Mouse (Mus musculus): ENCODE measurements at regions not wholly inside any gene's neighbourhood (a gene's known extent, or its start where the extent isn't known, plus 50 kb on each side); places are given as distances from the start of the nearest gene placed in this dataset.

- Histone ChIP-seq H3K36me3 (ENCODE audit: control insufficient read depth, insufficient read depth) (no peaks in the 10 kb centered on the region), H3K27ac (ENCODE audit: low read depth, low read length) (no peak overlapping the region), H3K9me3 (ENCODE audit: control insufficient read depth) (no peaks in the 10 kb centered on the region), H3K4me3 (ENCODE audit: low read depth, low read length) (no peak overlapping the region), H3K9ac (ENCODE audit: low read depth, low read length) (no peak overlapping the region), H3K27me3 (replicated peaks; ENCODE audit: control insufficient read depth, insufficient read depth, low read length) (no peaks in the 10 kb centered on the region), H3K4me2 (replicated peaks; ENCODE audit: low read depth) (no peak overlapping the region), H3K4me1 (replicated peaks; ENCODE audit: control insufficient read depth, insufficient read depth, low read length) (no peaks in the 10 kb centered on the region)
- WGBS: 68% methylated on average over 3 of the region's 3 CpGs
- TF ChIP-seq CTCF (IDR thresholded peaks at IDR 0.05; ENCODE audit: low read depth): no peak
- ATAC-seq: no peak
Observed at GRCm38 (mm10) chr1:145064384-145064783, 289.1 kb upstream of the Rgs18 start.

GRCm38 (mm10) chr1:145015623-145016022, 240.4 kb upstream of the Rgs18 start:
- no peaks in the 10 kb centered on the region for H3K9me3 ChIP-seq (ENCODE audit: control insufficient read depth)
- H3K4me2 ChIP-seq (replicated peaks; ENCODE audit: low read depth): no peak overlapping the region
- no peaks in the 10 kb centered on the region for H3K27me3 ChIP-seq (replicated peaks; ENCODE audit: control insufficient read depth, insufficient read depth, low read length)
- 88% methylated on average over 4 of the region's 4 CpGs for WGBS
- H3K27ac ChIP-seq (ENCODE audit: low read depth, low read length): no peak overlapping the region
- H3K4me1 ChIP-seq (replicated peaks; ENCODE audit: control insufficient read depth, insufficient read depth, low read length): no peaks in the 10 kb centered on the region
- TF ChIP-seq CTCF (IDR thresholded peaks at IDR 0.05; ENCODE audit: low read depth): no peak
- H3K4me3 ChIP-seq (ENCODE audit: low read depth, low read length): no peak overlapping the region
- H3K9ac ChIP-seq (ENCODE audit: low read depth, low read length): no peak overlapping the region
- no peaks in the 10 kb centered on the region for H3K36me3 ChIP-seq (ENCODE audit: control insufficient read depth, insufficient read depth)
- no peak for ATAC-seq

- H3K9ac ChIP-seq (ENCODE audit: low read depth, low read length): no peak overlapping the region
- no peaks in the 10 kb centered on the region for H3K9me3 ChIP-seq (ENCODE audit: control insufficient read depth)
- no peaks in the 10 kb centered on the region for H3K27me3 ChIP-seq (replicated peaks; ENCODE audit: control insufficient read depth, insufficient read depth, low read length)
- no peak for ATAC-seq
- no peaks in the 10 kb centered on the region for H3K36me3 ChIP-seq (ENCODE audit: control insufficient read depth, insufficient read depth)
- no peak overlapping the region for H3K4me3 ChIP-seq (ENCODE audit: low read depth, low read length)
- no peaks in the 10 kb centered on the region for H3K4me1 ChIP-seq (replicated peaks; ENCODE audit: control insufficient read depth, insufficient read depth, low read length)
- H3K4me2 ChIP-seq (replicated peaks; ENCODE audit: low read depth): no peak overlapping the region
- H3K27ac ChIP-seq (ENCODE audit: low read depth, low read length): no peak overlapping the region
- no peak for TF ChIP-seq CTCF (IDR thresholded peaks at IDR 0.05; ENCODE audit: low read depth)
Observed at GRCm38 (mm10) chr1:145010833-145011232, 235.6 kb upstream of the Rgs18 start.

GRCm38 (mm10) chr1:144978167-144978566, 202.9 kb upstream of the Rgs18 start:
- no peaks in the 10 kb centered on the region for H3K27me3 ChIP-seq (replicated peaks; ENCODE audit: control insufficient read depth, insufficient read depth, low read length)
- no peak overlapping the region for H3K4me2 ChIP-seq (replicated peaks; ENCODE audit: low read depth)
- H3K4me1 ChIP-seq (replicated peaks; ENCODE audit: control insufficient read depth, insufficient read depth, low read length): no peaks in the 10 kb centered on the region
- no peak overlapping the region for H3K4me3 ChIP-seq (ENCODE audit: low read depth, low read length)
- no peak overlapping the region for H3K27ac ChIP-seq (ENCODE audit: low read depth, low read length)
- no peak for ATAC-seq
- H3K9ac ChIP-seq (ENCODE audit: low read depth, low read length): no peak overlapping the region
- TF ChIP-seq CTCF (IDR thresholded peaks at IDR 0.05; ENCODE audit: low read depth): no peak
- H3K9me3 ChIP-seq (ENCODE audit: control insufficient read depth): no peaks in the 10 kb centered on the region
- no peaks in the 10 kb centered on the region for H3K36me3 ChIP-seq (ENCODE audit: control insufficient read depth, insufficient read depth)
- WGBS: 67% methylated on average over 5 of the region's 5 CpGs

GRCm38 (mm10) chr1:144965736-144966135, 190.5 kb upstream of the Rgs18 start:
- no peak overlapping the region for H3K4me3 ChIP-seq (ENCODE audit: low read depth, low read length)
- no peak overlapping the region for H3K4me2 ChIP-seq (replicated peaks; ENCODE audit: low read depth)
- ATAC-seq: no peak
- no peak for TF ChIP-seq CTCF (IDR thresholded peaks at IDR 0.05; ENCODE audit: low read depth)
- H3K4me1 ChIP-seq (replicated peaks; ENCODE audit: control insufficient read depth, insufficient read depth, low read length): no peaks in the 10 kb centered on the region
- H3K9ac ChIP-seq (ENCODE audit: low read depth, low read length): no peak overlapping the region
- no peak overlapping the region for H3K27ac ChIP-seq (ENCODE audit: low read depth, low read length)
- no peaks in the 10 kb centered on the region for H3K27me3 ChIP-seq (replicated peaks; ENCODE audit: control insufficient read depth, insufficient read depth, low read length)
- H3K9me3 ChIP-seq (ENCODE audit: control insufficient read depth): no peaks in the 10 kb centered on the region
- 66% methylated on average over 3 of the region's 3 CpGs for WGBS
- H3K36me3 ChIP-seq (ENCODE audit: control insufficient read depth, insufficient read depth): no peaks in the 10 kb centered on the region

GRCm38 (mm10) chr1:144939006-144939405, 163.8 kb upstream of the Rgs18 start:
- H3K9me3 ChIP-seq (ENCODE audit: control insufficient read depth): no peaks in the 10 kb centered on the region
- ATAC-seq: no peak
- H3K4me1 ChIP-seq (replicated peaks; ENCODE audit: control insufficient read depth, insufficient read depth, low read length): no peaks in the 10 kb centered on the region
- no peak overlapping the region for H3K9ac ChIP-seq (ENCODE audit: low read depth, low read length)
- H3K27ac ChIP-seq (ENCODE audit: low read depth, low read length): no peak overlapping the region
- H3K4me3 ChIP-seq (ENCODE audit: low read depth, low read length): no peak overlapping the region
- TF ChIP-seq CTCF (IDR thresholded peaks at IDR 0.05; ENCODE audit: low read depth): no peak
- no peak overlapping the region for H3K4me2 ChIP-seq (replicated peaks; ENCODE audit: low read depth)
- WGBS: 79% methylated on average over 3 of the region's 3 CpGs
- no peaks in the 10 kb centered on the region for H3K27me3 ChIP-seq (replicated peaks; ENCODE audit: control insufficient read depth, insufficient read depth, low read length)
- H3K36me3 ChIP-seq (ENCODE audit: control insufficient read depth, insufficient read depth): no peaks in the 10 kb centered on the region

- TF ChIP-seq CTCF (IDR thresholded peaks at IDR 0.05; ENCODE audit: low read depth): no peak
- H3K4me3 ChIP-seq (ENCODE audit: low read depth, low read length): no peak overlapping the region
- 81% methylated on average over 2 of the region's 2 CpGs for WGBS
- H3K4me2 ChIP-seq (replicated peaks; ENCODE audit: low read depth): no peak overlapping the region
- H3K36me3 ChIP-seq (ENCODE audit: control insufficient read depth, insufficient read depth): no peaks in the 10 kb centered on the region
- H3K9me3 ChIP-seq (ENCODE audit: control insufficient read depth): 0 out of 2 replicates have a peak, but pooled peaks cover 3% of the 10 kb centered on the region
- no peaks in the 10 kb centered on the region for H3K27me3 ChIP-seq (replicated peaks; ENCODE audit: control insufficient read depth, insufficient read depth, low read length)
- H3K9ac ChIP-seq (ENCODE audit: low read depth, low read length): no peak overlapping the region
- no peak overlapping the region for H3K27ac ChIP-seq (ENCODE audit: low read depth, low read length)
- H3K4me1 ChIP-seq (replicated peaks; ENCODE audit: control insufficient read depth, insufficient read depth, low read length): no peaks in the 10 kb centered on the region
- no peak for ATAC-seq
Observed at GRCm38 (mm10) chr1:144926136-144926535, 150.9 kb upstream of the Rgs18 start.
